Mouse (Mus musculus) liver, adult 2 months (tissue): ENCODE results near the gene Ubd.

ENCODE experiments used
- CTCF ChIP-seq: fragments of 200-500 bp; IDR thresholded peaks from 2 replicates; pipeline ENCODE4 v1.5.1; 2011; ENCODE audit warnings: low read depth, low read length, control low read depth
- POLR2A ChIP-seq: fragments of 200-500 bp; IDR thresholded peaks from 2 replicates; pipeline ENCODE4 v1.6.1; 2011; ENCODE audit warnings: low read length, control low read depth; ENCODE audit not compliant: insufficient read depth; ENCODE audit errors: extremely low read depth

- TF ChIP-seq POLR2A, result no peak
- no peak for TF ChIP-seq CTCF
Measured at GRCm38 (mm10) chr17:37190711-37191110, 3.0 kb upstream of the Ubd start.
